Mouse (Mus musculus): ENCODE measurements around the gene Snap29. TPM values are rescaled to one million over a fixed set of nuclear protein-coding genes. Genes with fewer than 3 reads are reported as not detected.

Gene Snap29
- polyA plus RNA-seq, 1 experiment: 8.1 TPM

GRCm38 (mm10) chr16:17432576-17432975 is 26.8 kb downstream of the Snap29 start:
- Histone ChIP-seq H3K27me3 (ENCODE audit: control insufficient read depth, insufficient read depth, low read length) (no peaks in the 10 kb centered on the region), H3K4me3 (ENCODE audit: control insufficient read depth, insufficient read depth, low read length) (no peak overlapping the region), H3K36me3 (ENCODE audit: control insufficient read depth, insufficient read depth, low read length) (peaks cover 15% of the 10 kb centered on the region), H3K4me1 (replicated peaks; ENCODE audit: control insufficient read depth, insufficient read depth, low read length) (no peaks in the 10 kb centered on the region), H3K27ac (ENCODE audit: control insufficient read depth, insufficient read depth, low read length) (no peak overlapping the region)
- DNase-seq: no peak
- 87% methylated on average over 2 of the region's 2 CpGs for WGBS
- TF ChIP-seq POLR2A (IDR thresholded peaks at IDR 0.05; ENCODE audit: control insufficient read depth, extremely low read depth, insufficient read depth, low read length, poor library complexity) (no peak), CTCF (IDR thresholded peaks at IDR 0.05; ENCODE audit: borderline replicate concordance, control insufficient read depth, extremely low read depth, insufficient read depth, low read length, poor library complexity) (no peak)

- Histone ChIP-seq H3K4me3 (ENCODE audit: control insufficient read depth, insufficient read depth, low read length) (peak within 1 kb of the TSS; percentile 94), H3K27me3 (ENCODE audit: control insufficient read depth, insufficient read depth, low read length) (no peaks in the 10 kb centered on the region), H3K4me1 (replicated peaks; ENCODE audit: control insufficient read depth, insufficient read depth, low read length) (peaks cover 7% of the 10 kb centered on the region; the same call in 1 of the 2 replicates), H3K36me3 (ENCODE audit: control insufficient read depth, insufficient read depth, low read length) (no peaks in the 10 kb centered on the region), H3K27ac (ENCODE audit: control insufficient read depth, insufficient read depth, low read length) (peak within 1 kb of the TSS; percentile 11; the same call in 1 of the 2 replicates)
- TF ChIP-seq CTCF (IDR thresholded peaks at IDR 0.05; ENCODE audit: borderline replicate concordance, control insufficient read depth, extremely low read depth, insufficient read depth, low read length, poor library complexity) (no peak), POLR2A (IDR thresholded peaks at IDR 0.05; ENCODE audit: control insufficient read depth, extremely low read depth, insufficient read depth, low read length, poor library complexity) (peak; percentile 89)
- WGBS: under 1% methylated on average over 63 of the region's 63 CpGs
- peak; percentile 98 for DNase-seq
Observed at GRCm38 (mm10) chr16:17451541-17452372, 46.0 kb downstream of the Snap29 start, which contains the start of gene Crkl. Crkl (plus strand) TSS chr16:17451987.

GRCm38 (mm10) chr16:17452373-17452715 is 46.6 kb downstream of the Snap29 start:
- Histone ChIP-seq H3K27me3 (ENCODE audit: control insufficient read depth, insufficient read depth, low read length) (no peaks in the 10 kb centered on the region), H3K36me3 (ENCODE audit: control insufficient read depth, insufficient read depth, low read length) (no peaks in the 10 kb centered on the region), H3K4me1 (replicated peaks; ENCODE audit: control insufficient read depth, insufficient read depth, low read length) (peaks cover 7% of the 10 kb centered on the region; the same call in 1 of the 2 replicates), H3K4me3 (ENCODE audit: control insufficient read depth, insufficient read depth, low read length) (peak overlapping the region; percentile 94), H3K27ac (ENCODE audit: control insufficient read depth, insufficient read depth, low read length) (peak overlapping the region; percentile 11; the same call in 1 of the 2 replicates)
- WGBS: under 1% methylated on average over 24 of the region's 24 CpGs
- DNase-seq: no peak
- TF ChIP-seq POLR2A (IDR thresholded peaks at IDR 0.05; ENCODE audit: control insufficient read depth, extremely low read depth, insufficient read depth, low read length, poor library complexity) (no peak), CTCF (IDR thresholded peaks at IDR 0.05; ENCODE audit: borderline replicate concordance, control insufficient read depth, extremely low read depth, insufficient read depth, low read length, poor library complexity) (no peak)

- Histone ChIP-seq H3K27ac (ENCODE audit: control insufficient read depth, insufficient read depth, low read length) (no peak overlapping the region), H3K27me3 (ENCODE audit: control insufficient read depth, insufficient read depth, low read length) (no peaks in the 10 kb centered on the region), H3K4me1 (replicated peaks; ENCODE audit: control insufficient read depth, insufficient read depth, low read length) (peaks cover 5% of the 10 kb centered on the region; the same call in 1 of the 2 replicates), H3K4me3 (ENCODE audit: control insufficient read depth, insufficient read depth, low read length) (no peak overlapping the region), H3K36me3 (ENCODE audit: control insufficient read depth, insufficient read depth, low read length) (peaks cover 4% of the 10 kb centered on the region)
- 100% methylated on average over 1 of the region's 1 CpGs for WGBS
- no peak for DNase-seq
- TF ChIP-seq CTCF (IDR thresholded peaks at IDR 0.05; ENCODE audit: borderline replicate concordance, control insufficient read depth, extremely low read depth, insufficient read depth, low read length, poor library complexity) (no peak), POLR2A (IDR thresholded peaks at IDR 0.05; ENCODE audit: control insufficient read depth, extremely low read depth, insufficient read depth, low read length, poor library complexity) (no peak)
Observed at GRCm38 (mm10) chr16:17456901-17457300, 51.1 kb downstream of the Snap29 start.

GRCm38 (mm10) chr16:17460254-17460653 is 54.5 kb downstream of the Snap29 start:
- no peak overlapping the region for H3K4me3 ChIP-seq (ENCODE audit: control insufficient read depth, insufficient read depth, low read length)
- TF ChIP-seq POLR2A (IDR thresholded peaks at IDR 0.05; ENCODE audit: control insufficient read depth, extremely low read depth, insufficient read depth, low read length, poor library complexity) (no peak), CTCF (IDR thresholded peaks at IDR 0.05; ENCODE audit: borderline replicate concordance, control insufficient read depth, extremely low read depth, insufficient read depth, low read length, poor library complexity) (no peak)
- H3K27ac ChIP-seq (ENCODE audit: control insufficient read depth, insufficient read depth, low read length): no peak overlapping the region
- peak; percentile 65 for DNase-seq
- H3K36me3 ChIP-seq (ENCODE audit: control insufficient read depth, insufficient read depth, low read length): peaks cover 4% of the 10 kb centered on the region
- whole genome bisulfite sequencing: 78% methylated on average over 4 of the region's 4 CpGs
- no peaks in the 10 kb centered on the region for H3K27me3 ChIP-seq (ENCODE audit: control insufficient read depth, insufficient read depth, low read length)
- peaks cover 3% of the 10 kb centered on the region; the same call in 1 of the 2 replicates for H3K4me1 ChIP-seq (replicated peaks; ENCODE audit: control insufficient read depth, insufficient read depth, low read length)

- H3K4me1 ChIP-seq (replicated peaks; ENCODE audit: control insufficient read depth, insufficient read depth, low read length): no peaks in the 10 kb centered on the region
- no peaks in the 10 kb centered on the region for H3K27me3 ChIP-seq (ENCODE audit: control insufficient read depth, insufficient read depth, low read length)
- TF ChIP-seq CTCF (IDR thresholded peaks at IDR 0.05; ENCODE audit: borderline replicate concordance, control insufficient read depth, extremely low read depth, insufficient read depth, low read length, poor library complexity) (no peak), POLR2A (IDR thresholded peaks at IDR 0.05; ENCODE audit: control insufficient read depth, extremely low read depth, insufficient read depth, low read length, poor library complexity) (no peak)
- 26% methylated on average over 1 of the region's 1 CpGs for WGBS
- DNase-seq: no peak
- no peak overlapping the region for H3K4me3 ChIP-seq (ENCODE audit: control insufficient read depth, insufficient read depth, low read length)
- H3K27ac ChIP-seq (ENCODE audit: control insufficient read depth, insufficient read depth, low read length): no peak overlapping the region
- H3K36me3 ChIP-seq (ENCODE audit: control insufficient read depth, insufficient read depth, low read length): peaks cover 4% of the 10 kb centered on the region
Observed at GRCm38 (mm10) chr16:17461596-17461995, 55.8 kb downstream of the Snap29 start.

All from thymus, adult 2 months (tissue).